Mouse (Mus musculus): ENCODE measurements at regions not wholly inside any gene's neighbourhood (a gene's known extent, or its start where the extent isn't known, plus 50 kb on each side); places are given as distances from the start of the nearest gene placed in this dataset.
A peak's percentile ranks its signal among the peaks of the same experiment; 100 is the strongest.

GRCm38 (mm10) chr10:117447626-117448025, 67.8 kb upstream of the Cpsf6 start:
- no peak for DNase-seq

- no peak for DNase-seq
Observed at GRCm38 (mm10) chr10:117447206-117447605, 67.4 kb upstream of the Cpsf6 start.

- no peak for DNase-seq
Observed at GRCm38 (mm10) chr10:117446776-117447175, 67.0 kb upstream of the Cpsf6 start.

- DNase-seq: no peak
Observed at GRCm38 (mm10) chr10:117445801-117446490, 66.1 kb upstream of the Cpsf6 start.

GRCm38 (mm10) chr10:117445181-117445790, 65.5 kb upstream of the Cpsf6 start:
- no peak for DNase-seq

- no peak for DNase-seq
Observed at GRCm38 (mm10) chr10:117444761-117445160, 64.9 kb upstream of the Cpsf6 start.

- DNase-seq: no peak
Observed at GRCm38 (mm10) chr10:117443426-117444350, 63.9 kb upstream of the Cpsf6 start.

GRCm38 (mm10) chr10:117441979-117442803, 62.4 kb upstream of the Cpsf6 start:
- no peak for DNase-seq

- no peak for DNase-seq
Observed at GRCm38 (mm10) chr10:117441121-117441978, 61.5 kb upstream of the Cpsf6 start.

GRCm38 (mm10) chr10:117440225-117440976, 60.6 kb upstream of the Cpsf6 start:
- DNase-seq: no peak

GRCm38 (mm10) chr10:117439206-117440110, 59.6 kb upstream of the Cpsf6 start:
- no peak for DNase-seq

- DNase-seq: no peak
Observed at GRCm38 (mm10) chr10:117438614-117439193, 58.9 kb upstream of the Cpsf6 start.

- no peak for DNase-seq
Observed at GRCm38 (mm10) chr10:117437970-117438369, 58.2 kb upstream of the Cpsf6 start.

- peak; percentile 47 for DNase-seq
Observed at GRCm38 (mm10) chr10:117436875-117437715, 57.3 kb upstream of the Cpsf6 start.

- no peak for DNase-seq
Observed at GRCm38 (mm10) chr10:117436308-117436874, 56.6 kb upstream of the Cpsf6 start.

- no peak for DNase-seq
Observed at GRCm38 (mm10) chr10:117435734-117436121, 55.9 kb upstream of the Cpsf6 start.
